Mouse (Mus musculus) heart, embryonic 14.5 days (tissue): Measurements from ENCODE around the gene Ecm2. TPM values are rescaled to one million over a fixed set of nuclear protein-coding genes. Genes with fewer than 3 reads are reported as not detected.

Experiments used
- ATAC-seq: fragments of 200-750 bp; cut with Nextera tagmentation; 2 replicates; pipeline ENCODE4 v1.8.0; 2017; ENCODE audit warnings: low read depth, moderate TSS enrichment; ENCODE audit not compliant: insufficient number of reproducible peaks, insufficient read depth, low FRiP score
- H3K27ac ChIP-seq, 2 experiments: fragments of 200-500 bp in 1 of 2; fragments of 300-500 bp in 1 of 2; sonication (generic) in 1 of 2; replicated peaks in 1 of 2; 2 replicates each; pipeline ENCODE4 v1.5.1; 2012 to 2014; ENCODE audit warnings: low read depth in 2 of 2, low read length in 2 of 2, control low read depth in 1 of 2, mild to moderate bottlenecking in 1 of 2, mixed read lengths in 1 of 2; ENCODE audit not compliant: control insufficient read depth in 1 of 2, insufficient read depth in 1 of 2
- H3K27me3 ChIP-seq: fragments of 300-500 bp; sonication (generic); 2 replicates; pipeline ENCODE4 v1.6.1; 2014; ENCODE audit warnings: mild to moderate bottlenecking, low read length, control low read depth; ENCODE audit not compliant: control insufficient read depth, insufficient read depth
- H3K36me3 ChIP-seq: fragments of 300-500 bp; sonication (generic); 2 replicates; pipeline ENCODE4 v1.6.1; 2014; ENCODE audit warnings: mild to moderate bottlenecking, control low read depth, low read length, mixed read lengths; ENCODE audit not compliant: control insufficient read depth, insufficient read depth
- H3K4me1 ChIP-seq, 2 experiments: fragments of 200-500 bp in 1 of 2; fragments of 300-500 bp in 1 of 2; sonication (generic) in 1 of 2; 2 replicates each; pipeline ENCODE4 v1.6.1; 2012 to 2014; ENCODE audit warnings: low read length in 2 of 2, control low read depth in 1 of 2, mixed read lengths in 1 of 2; ENCODE audit not compliant: control insufficient read depth in 2 of 2, insufficient read depth in 2 of 2
- H3K4me2 ChIP-seq: fragments of 300-500 bp; sonication (generic); 2 replicates; pipeline ENCODE4 v1.6.1; 2014; ENCODE audit warnings: mild to moderate bottlenecking, low read length
- H3K4me3 ChIP-seq, 2 experiments: fragments of 200-500 bp in 1 of 2; fragments of 300-500 bp in 1 of 2; sonication (generic) in 1 of 2; 2 replicates each; pipeline ENCODE4 v1.5.1; 2012 to 2014; ENCODE audit warnings: low read length in 2 of 2, mild to moderate bottlenecking in 2 of 2, control low read depth in 1 of 2, low read depth in 1 of 2, moderate library complexity in 1 of 2; ENCODE audit not compliant: control insufficient read depth in 1 of 2, insufficient read depth in 1 of 2
- H3K9ac ChIP-seq: fragments of 300-500 bp; sonication (generic); 2 replicates; pipeline ENCODE4 v1.6.1; 2014; ENCODE audit warnings: mild to moderate bottlenecking, low read length
- H3K9me3 ChIP-seq: fragments of 300-500 bp; sonication (generic); 2 replicates; pipeline ENCODE4 v1.6.1; 2016; ENCODE audit warnings: low read length, control low read depth; ENCODE audit not compliant: control insufficient read depth
- WGBS: fragments of 180-500 bp; shearing (Covaris S2); extraction: QIAGEN DNeasy Blood & Tissue Kit; methylation state at CpG from one replicate; pipeline ENCODE4 v1.1.7; 2014; 5-methylcytosine and 5-hydroxymethylcytosine counted together
- polyA plus RNA-seq: library from polyadenylated mRNA; unstranded; fragments of >200 nt; fragmentation: Nextera tagmentation; extraction: Ambion mirVana; gene quantifications from 2 replicates; pipeline ENCODE4 v1.2.1, GENCODE M21; 2014

Ecm2 gene
- polyA plus RNA-seq, 1 experiment from 2014 or later, result 3.7 TPM

DNA sequence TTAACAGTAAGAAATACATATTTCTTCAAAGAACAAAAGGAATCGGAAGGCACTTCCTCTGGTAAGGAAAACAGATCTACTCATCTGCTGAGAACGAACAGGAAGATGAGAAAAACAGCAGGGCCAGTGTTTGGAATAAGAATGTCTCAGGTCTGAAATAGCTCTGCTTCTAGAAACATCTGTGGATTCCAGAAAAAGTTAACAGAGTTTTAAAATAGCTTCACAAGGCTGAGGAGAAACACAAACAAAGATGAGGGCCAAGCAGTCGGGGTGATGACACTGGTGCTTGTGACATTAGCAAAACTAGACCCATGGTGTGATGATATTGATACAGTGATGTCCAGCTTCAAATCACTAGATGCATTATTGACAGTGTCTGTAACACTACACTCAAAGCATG is 2.6 kb downstream of the Ecm2 start:
- Histone ChIP-seq H3K4me2 (no peak overlapping the region), H3K36me3 (no peaks in the 10 kb centered on the region), H3K27me3 (no peaks in the 10 kb centered on the region), H3K9ac (no peak overlapping the region), H3K27ac (no peak overlapping the region), H3K4me3 (no peak overlapping the region), H3K4me1 (peaks cover 0 to 8% of the 10 kb centered on the region in 2 experiments; a peak in 1 of 4 replicates), H3K9me3 (no peaks in the 10 kb centered on the region)
- WGBS, result 51% methylated on average over 3 of the region's 3 CpGs
- no peak for ATAC-seq

DNA sequence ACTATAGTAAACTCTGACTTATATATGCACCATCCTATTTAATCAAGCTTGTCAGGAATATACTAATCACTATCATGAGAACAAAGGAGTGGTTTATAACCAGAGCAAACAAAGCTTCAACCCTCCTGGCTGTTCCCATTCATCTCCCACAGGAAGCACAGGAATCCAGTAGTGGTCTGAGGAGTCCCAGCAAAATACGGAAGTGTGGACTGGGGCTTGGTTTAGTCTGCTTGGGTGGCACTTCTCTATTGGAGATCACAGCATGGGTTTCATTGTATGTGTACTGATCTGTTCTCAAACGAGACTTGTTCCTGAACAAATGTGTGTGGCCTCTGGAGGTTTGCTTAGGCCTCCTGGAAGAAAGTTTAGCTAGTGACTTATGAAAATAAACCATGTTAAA is 14.2 kb downstream of the Ecm2 start:
- no peaks in the 10 kb centered on the region; a peak in 1 of 4 replicates for H3K4me1 ChIP-seq
- H3K9ac ChIP-seq, result no peak overlapping the region
- H3K36me3 ChIP-seq, result 0 out of 2 replicates have a peak, but pooled peaks cover 2% of the 10 kb centered on the region
- no peak overlapping the region for H3K27ac ChIP-seq
- no peaks in the 10 kb centered on the region for H3K27me3 ChIP-seq
- no peaks in the 10 kb centered on the region for H3K9me3 ChIP-seq
- no peak overlapping the region for H3K4me3 ChIP-seq
- WGBS, result 54% methylated on average over 2 of the region's 2 CpGs
- no peak for ATAC-seq
- no peak overlapping the region for H3K4me2 ChIP-seq

DNA sequence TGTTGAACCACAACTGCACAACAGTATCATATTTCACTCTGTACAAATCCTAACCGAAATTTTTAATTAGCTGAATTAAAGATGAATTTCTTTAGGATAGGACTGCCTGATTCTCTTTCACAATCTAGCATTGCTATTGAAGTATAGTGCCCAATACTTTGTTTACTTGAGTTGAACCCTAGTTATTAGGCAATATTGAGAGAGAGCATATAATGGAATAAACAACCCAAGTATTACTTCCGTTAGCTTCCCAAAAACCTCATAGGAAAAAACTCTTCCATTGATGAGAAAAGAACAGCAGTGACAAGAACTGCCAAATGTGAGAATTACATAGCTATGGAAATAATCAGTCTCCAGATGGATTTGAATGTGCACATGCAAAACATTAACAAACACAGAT is 21.6 kb downstream of the Ecm2 start:
- Histone ChIP-seq H3K9me3 (no peaks in the 10 kb centered on the region), H3K9ac (no peak overlapping the region), H3K4me3 (no peak overlapping the region), H3K36me3 (0 out of 2 replicates have a peak, but pooled peaks cover 2% of the 10 kb centered on the region), H3K27ac (no peak overlapping the region), H3K4me2 (no peak overlapping the region), H3K27me3 (no peaks in the 10 kb centered on the region), H3K4me1 (no peaks in the 10 kb centered on the region)
- 80% methylated on average over 2 of the region's 2 CpGs for WGBS
- no peak for ATAC-seq

DNA sequence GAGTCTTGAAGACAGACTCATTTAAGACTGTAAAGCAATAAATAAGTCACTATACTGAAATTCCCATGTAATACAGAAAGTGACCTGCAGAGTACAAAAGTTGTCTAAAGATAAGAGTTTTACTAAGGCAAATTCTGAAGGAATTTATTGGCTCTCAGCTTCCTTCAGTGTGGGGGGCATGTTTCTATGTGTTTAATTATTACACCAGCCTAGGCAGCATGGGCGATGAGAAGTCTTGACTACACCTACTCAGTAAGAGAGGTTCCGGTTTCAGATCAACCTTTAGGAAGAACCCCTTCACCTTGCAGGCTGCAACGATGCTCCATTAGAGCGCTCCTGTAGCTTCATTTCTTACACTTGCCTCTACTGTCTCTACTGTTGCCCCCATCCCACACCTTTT is 26.0 kb downstream of the Ecm2 start:
- H3K27ac ChIP-seq, result no peak overlapping the region
- WGBS, result 94% methylated on average over 4 of the region's 4 CpGs
- H3K9ac ChIP-seq, result no peak overlapping the region

DNA sequence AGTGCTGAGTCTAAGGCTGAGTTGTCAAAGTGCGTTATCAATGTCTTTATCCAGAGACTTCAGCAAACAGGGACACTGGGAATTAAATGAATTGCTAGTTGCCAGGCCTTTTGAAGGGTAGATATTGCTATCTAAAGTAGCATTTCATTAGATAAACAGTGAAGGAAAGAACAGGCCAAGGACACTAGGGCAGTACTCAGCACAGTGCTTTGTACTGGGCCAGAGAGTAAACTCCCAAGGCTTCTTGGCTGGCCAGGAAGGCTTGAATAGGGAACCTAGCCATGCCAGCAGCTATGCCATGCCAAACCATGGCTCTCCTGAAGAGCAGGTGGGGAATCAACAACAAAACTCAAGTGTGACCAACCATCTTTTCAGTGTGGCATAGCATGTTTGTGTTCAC is 32.3 kb downstream of the Ecm2 start:
- 97% methylated on average over 1 of the region's 1 CpGs for WGBS
- H3K4me1 ChIP-seq, result no peaks in the 10 kb centered on the region
- no peak overlapping the region for H3K9ac ChIP-seq
- H3K9me3 ChIP-seq, result no peaks in the 10 kb centered on the region
- H3K27me3 ChIP-seq, result no peaks in the 10 kb centered on the region
- no peak overlapping the region for H3K27ac ChIP-seq
- no peak overlapping the region for H3K4me2 ChIP-seq
- no peaks in the 10 kb centered on the region for H3K36me3 ChIP-seq
- ATAC-seq, result no peak
- no peak overlapping the region for H3K4me3 ChIP-seq

More for the DNA sequence above, 26.0 kb downstream of the Ecm2 start:
- no peaks in the 10 kb centered on the region for H3K36me3 ChIP-seq
- H3K4me2 ChIP-seq, result no peak overlapping the region
- H3K27me3 ChIP-seq, result no peaks in the 10 kb centered on the region
- H3K9me3 ChIP-seq, result no peaks in the 10 kb centered on the region
- ATAC-seq, result no peak
- H3K4me1 ChIP-seq, result no peaks in the 10 kb centered on the region
- no peak overlapping the region for H3K4me3 ChIP-seq

DNA sequence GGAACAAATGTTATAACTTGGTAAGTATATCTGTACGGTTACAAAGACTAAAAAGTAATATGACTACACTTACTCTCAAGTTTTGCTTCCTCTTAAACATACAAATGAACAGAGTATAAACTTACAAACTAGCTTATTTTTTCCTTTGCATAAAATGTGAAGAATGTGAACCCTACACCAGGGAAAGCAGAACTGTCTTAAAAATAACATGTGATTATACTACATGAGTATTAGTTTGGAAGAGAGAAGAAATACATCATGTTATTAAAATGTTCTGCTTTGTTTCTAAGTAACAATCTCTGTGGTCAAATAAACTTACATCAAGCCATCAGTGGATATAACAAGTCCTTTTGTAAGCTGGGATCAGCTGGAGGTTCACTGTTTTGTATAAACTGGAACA is 34.1 kb downstream of the Ecm2 start:
- ATAC-seq, result no peak
- Histone ChIP-seq H3K9me3 (no peaks in the 10 kb centered on the region), H3K36me3 (no peaks in the 10 kb centered on the region), H3K9ac (no peak overlapping the region), H3K27me3 (no peaks in the 10 kb centered on the region), H3K4me3 (no peak overlapping the region), H3K4me1 (no peaks in the 10 kb centered on the region; a peak in 1 of 4 replicates), H3K27ac (no peak overlapping the region), H3K4me2 (no peak overlapping the region)
- 84% methylated on average over 1 of the region's 1 CpGs for WGBS

DNA sequence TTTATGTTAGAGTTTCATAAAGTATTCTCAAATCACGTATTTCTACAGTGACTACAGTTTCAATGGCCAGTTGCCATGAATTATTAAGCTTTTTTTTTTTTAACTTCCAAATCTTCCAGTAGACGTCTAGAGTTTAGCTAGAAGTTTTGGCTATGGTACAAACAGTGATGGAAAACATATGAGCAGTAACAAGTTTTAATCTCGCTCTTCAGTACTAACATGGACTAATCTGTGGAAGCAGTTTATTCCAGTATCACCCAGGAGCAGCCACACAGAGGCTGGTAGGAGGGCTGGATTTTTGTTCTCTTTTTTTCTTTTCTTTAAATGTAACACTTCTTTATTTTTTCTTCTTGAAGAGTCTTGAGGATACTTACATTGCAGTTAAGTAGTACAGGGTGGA is 39.7 kb downstream of the Ecm2 start, which contains the start of gene Aspn:
Gene Aspn (plus strand): TSS at position 165 of the 400 bp plus-strand sequence.
- Histone ChIP-seq H3K27me3 (no peaks in the 10 kb centered on the region), H3K4me2 (peak within 1 kb of the TSS; percentile 40), H3K4me1 (peaks cover 2 to 5% of the 10 kb centered on the region in 2 experiments; a peak in 3 of 4 replicates), H3K9me3 (no peaks in the 10 kb centered on the region), H3K9ac (no peak within 1 kb of the TSS), H3K27ac (peak within 1 kb of the TSS in 1 of 2 experiments; percentile 67; a peak in 2 of 4 replicates), H3K4me3 (no peak within 1 kb of the TSS), H3K36me3 (no peaks in the 10 kb centered on the region)
- no peak for ATAC-seq
- 59% methylated on average over 3 of the region's 3 CpGs for WGBS

DNA sequence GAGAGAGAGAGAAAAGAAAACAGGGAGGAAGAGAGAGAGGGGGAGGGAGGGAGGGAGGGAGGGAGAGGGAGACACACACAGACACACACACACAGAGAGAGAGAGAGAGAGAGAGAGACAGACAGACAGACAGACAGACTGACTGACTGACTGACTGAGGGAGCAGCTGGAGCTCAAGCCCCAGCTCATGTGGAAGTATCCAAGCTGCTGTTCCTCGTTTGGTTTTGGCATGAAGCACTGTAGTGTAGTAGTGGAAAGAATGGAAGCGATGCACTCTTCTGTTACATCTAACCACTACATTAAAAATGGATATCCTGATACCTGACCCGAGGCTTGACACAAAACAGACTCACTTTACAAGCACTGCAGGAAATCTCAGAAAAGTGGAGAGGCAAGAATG is 41.0 kb downstream of the Ecm2 start:
- 10% methylated on average over 3 of the region's 3 CpGs for WGBS
- Histone ChIP-seq H3K27ac (peak overlapping the region; percentile 41 to 67; a peak in 3 of 4 replicates), H3K9ac (peak overlapping the region; percentile 8; the same call in 1 of the 2 replicates), H3K4me2 (peak overlapping the region; percentile 40), H3K36me3 (no peaks in the 10 kb centered on the region), H3K27me3 (no peaks in the 10 kb centered on the region), H3K9me3 (no peaks in the 10 kb centered on the region), H3K4me1 (peaks cover 2 to 5% of the 10 kb centered on the region in 2 experiments; a peak in 3 of 4 replicates), H3K4me3 (no peak overlapping the region)
- ATAC-seq, result no peak
